Mouse (Mus musculus) liver, embryonic 16.5 days (tissue): ENCODE data around the gene Cmtm3. TPM values are rescaled to one million over a fixed set of nuclear protein-coding genes. Genes with fewer than 3 reads are reported as not detected.

Source experiments
- ATAC-seq: fragments of 200-750 bp; cut with Nextera tagmentation; 2 replicates; pipeline ENCODE4 v1.8.0; 2017; ENCODE audit warnings: low read depth, mild to moderate bottlenecking, moderate number of reproducible peaks, moderate library complexity
- H3K27ac ChIP-seq: fragments of 300-500 bp; sonication (generic); 2 replicates; pipeline ENCODE4 v1.5.1; 2014; ENCODE audit warnings: mild to moderate bottlenecking, low read length
- H3K27me3 ChIP-seq: fragments of 300-500 bp; sonication (generic); 2 replicates; pipeline ENCODE4 v1.6.1; 2014; ENCODE audit warnings: low read depth, low read length, mixed read lengths; ENCODE audit not compliant: control insufficient read depth, insufficient read depth
- H3K36me3 ChIP-seq: fragments of 300-500 bp; sonication (generic); 2 replicates; pipeline ENCODE4 v1.6.1; 2014; ENCODE audit warnings: mild to moderate bottlenecking; ENCODE audit not compliant: control insufficient read depth, insufficient read depth
- H3K4me1 ChIP-seq: fragments of 300-500 bp; sonication (generic); 2 replicates; pipeline ENCODE4 v1.6.1; 2014; ENCODE audit warnings: low read depth, low read length, mixed read lengths; ENCODE audit not compliant: control insufficient read depth
- H3K4me2 ChIP-seq: fragments of 300-500 bp; sonication (generic); 2 replicates; pipeline ENCODE4 v1.6.1; 2014; ENCODE audit warnings: low read depth, low read length, mixed read lengths
- H3K4me3 ChIP-seq: fragments of 300-500 bp; sonication (generic); 2 replicates; pipeline ENCODE4 v1.5.1; 2014; ENCODE audit warnings: low read depth, mild to moderate bottlenecking, low read length
- H3K9ac ChIP-seq: fragments of 300-500 bp; sonication (generic); 2 replicates; pipeline ENCODE4 v1.6.1; 2014; ENCODE audit warnings: low read depth, low read length
- H3K9me3 ChIP-seq: fragments of 300-500 bp; sonication (generic); replicated peaks from 2 replicates; pipeline ENCODE4 v1.6.1; 2016; ENCODE audit warnings: low read length; ENCODE audit not compliant: control insufficient read depth
- WGBS: fragments of 180-500 bp; shearing (Covaris S2); extraction: QIAGEN DNeasy Blood & Tissue Kit; methylation state at CpG from one replicate; pipeline ENCODE4 v1.1.7; 2014; ENCODE audit not compliant: insufficient replicate concordance; 5-methylcytosine and 5-hydroxymethylcytosine counted together
- polyA plus RNA-seq: library from polyadenylated mRNA; unstranded; fragments of >200 nt; fragmentation: Nextera tagmentation; extraction: Ambion mirVana; gene quantifications from 2 replicates; pipeline ENCODE4 v1.2.1, GENCODE M21; 2015

Gene Cmtm3
- polyA plus RNA-seq, 1 experiment from 2014 or later = 17.6 TPM

DNA sequence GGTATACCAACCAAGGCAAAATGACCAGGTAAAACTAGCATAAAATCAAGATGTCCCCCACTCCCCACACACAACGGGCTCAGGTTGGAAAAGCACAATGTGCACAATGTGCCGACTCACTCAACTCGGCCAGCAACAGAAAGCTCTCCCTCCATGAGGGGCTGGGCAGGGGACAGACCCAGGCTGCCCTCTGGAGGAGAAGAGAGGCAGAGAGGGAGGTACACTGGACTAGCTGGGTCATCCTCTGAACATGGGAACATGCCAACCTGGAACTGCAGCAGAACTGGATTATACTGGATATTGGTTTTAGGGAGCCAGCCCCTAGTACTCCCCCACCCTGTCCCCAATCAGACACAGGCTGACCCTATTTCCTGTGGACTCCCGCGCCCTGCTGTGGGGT, 14.0 kb downstream of the Cmtm3 start:
- Histone ChIP-seq H3K27ac (no peak overlapping the region), H3K9me3 (no peaks in the 10 kb centered on the region), H3K4me1 (no peaks in the 10 kb centered on the region), H3K27me3 (no peaks in the 10 kb centered on the region), H3K9ac (no peak overlapping the region), H3K36me3 (no peaks in the 10 kb centered on the region), H3K4me3 (no peak overlapping the region), H3K4me2 (no peak overlapping the region)
- 48% methylated on average over 5 of the region's 5 CpGs for WGBS
- no peak for ATAC-seq

DNA sequence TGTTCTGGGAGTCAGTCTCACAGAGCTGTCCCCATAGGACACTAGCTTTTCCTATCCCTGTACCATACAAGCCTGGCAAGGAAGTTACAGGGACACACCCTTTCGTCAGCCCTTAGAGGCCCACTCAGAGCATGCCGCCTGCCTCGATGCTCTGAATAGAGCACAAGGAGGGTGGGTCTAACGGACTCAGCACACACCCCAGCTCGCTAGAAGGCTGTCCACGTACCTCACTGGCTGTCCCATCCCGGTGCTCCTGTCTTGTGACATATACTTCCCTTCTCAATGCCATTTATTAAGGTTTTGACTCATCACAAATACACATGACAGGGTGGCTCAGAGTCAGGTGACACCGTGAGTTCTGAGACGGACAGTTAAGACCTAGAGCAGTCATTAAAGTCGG, 15.3 kb downstream of the Cmtm3 start:
- no peak overlapping the region for H3K4me2 ChIP-seq
- no peak overlapping the region for H3K9ac ChIP-seq
- H3K27me3 ChIP-seq = no peaks in the 10 kb centered on the region
- ATAC-seq = no peak
- H3K27ac ChIP-seq = no peak overlapping the region
- no peak overlapping the region for H3K4me3 ChIP-seq
- H3K4me1 ChIP-seq = no peaks in the 10 kb centered on the region
- H3K9me3 ChIP-seq = no peaks in the 10 kb centered on the region
- 70% methylated on average over 10 of the region's 10 CpGs for WGBS
- H3K36me3 ChIP-seq = no peaks in the 10 kb centered on the region

DNA sequence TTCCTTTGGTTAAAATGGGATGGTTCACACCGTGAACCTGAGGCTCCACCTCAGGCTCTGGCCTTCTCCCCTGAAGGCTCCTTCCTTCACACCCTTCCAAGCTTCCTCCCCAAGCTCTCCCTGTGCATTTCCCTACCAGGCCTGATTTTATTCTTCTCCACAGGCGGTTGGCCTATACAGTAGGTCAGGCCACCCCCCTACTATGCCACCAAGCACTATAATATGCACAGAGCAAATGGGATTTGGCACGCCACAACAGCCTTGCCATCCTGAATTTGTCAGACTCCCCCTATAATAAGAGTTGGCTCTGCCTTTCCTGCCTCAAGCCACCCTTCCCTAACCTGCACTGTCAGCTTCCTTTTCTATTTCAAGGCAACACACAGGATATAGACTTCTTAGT, 19.4 kb downstream of the Cmtm3 start:
- no peaks in the 10 kb centered on the region for H3K36me3 ChIP-seq
- peaks cover 5% of the 10 kb centered on the region for H3K4me1 ChIP-seq
- WGBS = 70% methylated on average over 3 of the region's 3 CpGs
- H3K9me3 ChIP-seq = no peaks in the 10 kb centered on the region
- no peak overlapping the region for H3K4me2 ChIP-seq
- no peak overlapping the region for H3K4me3 ChIP-seq
- H3K27ac ChIP-seq = no peak overlapping the region
- ATAC-seq = no peak
- no peaks in the 10 kb centered on the region for H3K27me3 ChIP-seq
- no peak overlapping the region for H3K9ac ChIP-seq

DNA sequence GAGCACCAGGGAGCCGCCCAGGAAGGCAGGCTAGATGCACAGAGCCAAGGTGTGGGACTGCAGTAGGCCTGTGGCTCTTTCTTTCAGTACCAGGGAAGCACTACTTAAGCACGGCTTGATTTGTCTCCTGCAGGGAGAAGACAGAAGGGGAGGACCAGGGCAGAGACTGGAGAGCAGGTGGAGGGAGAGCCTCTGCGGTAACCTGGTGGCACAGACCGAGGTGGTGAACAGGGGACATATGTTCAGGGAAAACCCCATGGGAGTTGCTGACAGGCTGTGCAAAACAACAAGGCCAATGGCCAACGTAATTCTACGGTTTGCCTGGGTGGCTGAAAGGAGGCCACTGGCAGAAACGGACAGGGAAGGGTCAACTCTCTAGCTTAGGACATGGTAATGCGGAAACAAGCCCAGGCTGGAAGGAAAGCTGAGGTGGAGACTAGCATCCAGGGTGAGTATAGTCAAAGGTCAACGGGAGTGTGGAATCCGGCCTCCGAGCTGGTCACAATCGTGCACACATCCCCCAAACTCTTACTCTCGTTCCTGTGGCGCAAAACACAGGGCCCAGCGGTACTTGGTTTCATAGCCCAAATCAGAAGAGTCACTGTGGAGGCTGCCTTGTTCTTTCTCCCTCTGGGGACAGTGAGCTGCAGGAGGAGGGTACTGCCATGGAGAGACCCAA, 20.7 kb downstream of the Cmtm3 start:
- no peak overlapping the region for H3K27ac ChIP-seq
- WGBS = 68% methylated on average over 15 of the region's 15 CpGs
- peaks cover 5% of the 10 kb centered on the region for H3K4me1 ChIP-seq
- ATAC-seq = peak; percentile 55
- H3K9ac ChIP-seq = no peak overlapping the region
- H3K4me2 ChIP-seq = no peak overlapping the region
- no peak overlapping the region for H3K4me3 ChIP-seq
- H3K9me3 ChIP-seq = no peaks in the 10 kb centered on the region
- H3K36me3 ChIP-seq = no peaks in the 10 kb centered on the region
- H3K27me3 ChIP-seq = no peaks in the 10 kb centered on the region

DNA sequence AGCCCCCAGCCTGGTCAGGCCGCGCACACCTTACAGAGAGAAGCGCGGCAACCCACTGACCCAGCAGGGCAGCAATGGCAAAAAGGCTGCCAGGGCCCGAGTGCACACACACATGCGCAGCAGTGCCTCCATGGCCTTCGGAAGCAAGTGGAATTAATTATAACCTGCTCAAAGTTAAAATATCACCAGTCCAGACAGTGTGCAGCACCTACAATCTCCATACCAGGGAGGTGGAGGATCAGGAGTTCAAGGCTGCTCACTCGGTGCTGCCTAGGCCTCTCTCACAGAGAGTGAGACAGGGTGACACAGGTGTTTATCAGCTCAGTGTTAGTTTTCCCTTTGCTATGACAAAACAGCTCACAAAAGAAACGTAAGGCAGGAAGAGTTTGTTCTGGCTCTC, 26.5 kb downstream of the Cmtm3 start:
- 75% methylated on average over 9 of the region's 9 CpGs for WGBS
- no peak overlapping the region for H3K4me3 ChIP-seq
- no peak overlapping the region for H3K27ac ChIP-seq
- no peaks in the 10 kb centered on the region for H3K36me3 ChIP-seq
- H3K9me3 ChIP-seq = no peaks in the 10 kb centered on the region
- no peak overlapping the region for H3K9ac ChIP-seq
- ATAC-seq = no peak; the same call in 1 of the 2 replicates
- H3K27me3 ChIP-seq = no peaks in the 10 kb centered on the region
- no peaks in the 10 kb centered on the region; the same call in 1 of the 2 replicates for H3K4me1 ChIP-seq
- no peak overlapping the region for H3K4me2 ChIP-seq

GRCm38 (mm10) chr8:104367398-104367797, 28.2 kb downstream of the Cmtm3 start:
- H3K27me3 ChIP-seq = no peaks in the 10 kb centered on the region

DNA sequence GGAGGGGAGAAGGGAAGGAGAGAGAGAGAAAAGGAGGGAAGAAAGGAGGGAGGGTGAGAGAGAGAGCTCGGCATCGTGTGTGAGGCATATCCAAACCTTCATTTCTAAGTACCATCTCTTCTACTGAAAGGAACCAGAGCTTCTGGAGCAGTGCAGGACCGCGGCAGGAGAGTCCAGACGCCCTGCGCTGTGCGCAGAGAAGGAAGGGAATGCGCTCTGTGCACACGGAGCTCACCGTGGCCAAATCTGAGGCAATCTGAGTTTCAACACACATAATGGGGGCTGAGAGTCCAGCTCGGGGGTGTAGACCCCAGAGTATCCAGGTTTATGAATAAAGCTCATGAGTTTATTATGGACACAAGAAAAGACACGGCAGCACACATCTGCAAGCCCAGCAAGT, 30.4 kb downstream of the Cmtm3 start:
- H3K27ac ChIP-seq = no peak overlapping the region
- ATAC-seq = no peak
- H3K36me3 ChIP-seq = no peaks in the 10 kb centered on the region
- H3K27me3 ChIP-seq = no peaks in the 10 kb centered on the region
- H3K9ac ChIP-seq = no peak overlapping the region
- no peaks in the 10 kb centered on the region; the same call in 1 of the 2 replicates for H3K4me1 ChIP-seq
- no peaks in the 10 kb centered on the region for H3K9me3 ChIP-seq
- no peak overlapping the region for H3K4me3 ChIP-seq
- no peak overlapping the region for H3K4me2 ChIP-seq
- 68% methylated on average over 12 of the region's 12 CpGs for WGBS

More at GRCm38 (mm10) chr8:104367398-104367797, 28.2 kb downstream of the Cmtm3 start:
- Histone ChIP-seq H3K4me1 (no peaks in the 10 kb centered on the region; the same call in 1 of the 2 replicates), H3K4me2 (no peak overlapping the region), H3K4me3 (no peak overlapping the region), H3K36me3 (no peaks in the 10 kb centered on the region), H3K9me3 (no peaks in the 10 kb centered on the region), H3K9ac (no peak overlapping the region), H3K27ac (no peak overlapping the region)
- ATAC-seq = no peak
- 48% methylated on average over 5 of the region's 5 CpGs for WGBS

DNA sequence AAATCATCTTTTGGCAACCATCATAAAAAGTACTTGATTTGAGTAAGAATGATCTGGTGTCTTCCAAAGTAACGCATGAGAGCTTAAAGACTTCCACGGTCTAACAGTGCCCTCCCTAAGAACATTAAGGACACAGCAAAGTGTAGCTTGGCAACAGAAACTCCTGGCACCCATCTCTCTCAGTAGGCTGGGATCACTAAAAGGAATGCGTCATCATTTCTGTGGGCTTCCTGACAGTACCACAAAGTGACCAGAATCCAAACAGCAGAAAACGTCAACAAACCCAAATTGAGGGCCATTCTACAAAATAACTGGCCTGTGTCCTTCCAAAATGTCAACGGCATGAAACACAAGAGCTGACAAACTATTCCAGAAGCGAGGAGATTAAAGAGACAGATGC, 30.9 kb downstream of the Cmtm3 start:
- Histone ChIP-seq H3K9ac (no peak overlapping the region), H3K4me2 (no peak overlapping the region)

DNA sequence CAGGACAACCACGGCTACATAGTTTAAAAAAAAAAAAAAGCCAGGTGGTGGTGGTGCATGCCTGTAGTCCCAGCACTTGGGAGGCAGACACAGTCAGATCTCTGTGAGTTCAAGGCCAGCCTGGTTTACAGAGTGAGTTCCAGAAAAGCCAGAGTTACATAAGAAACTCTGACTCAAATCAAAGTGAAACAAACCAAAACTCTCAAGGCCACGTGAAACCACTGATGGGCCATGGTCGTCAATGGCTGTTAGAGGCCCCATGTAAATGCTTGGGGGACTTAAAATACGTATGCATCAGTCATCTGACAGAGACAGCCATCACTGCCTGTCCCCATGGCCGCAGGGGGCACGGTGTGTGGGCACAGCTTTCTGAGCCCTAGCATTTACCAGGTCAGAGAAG, 31.9 kb downstream of the Cmtm3 start:
- Histone ChIP-seq H3K27ac (no peak overlapping the region), H3K36me3 (no peaks in the 10 kb centered on the region), H3K4me3 (no peak overlapping the region), H3K9me3 (no peaks in the 10 kb centered on the region), H3K4me1 (no peaks in the 10 kb centered on the region; the same call in 1 of the 2 replicates), H3K9ac (no peak overlapping the region), H3K4me2 (no peak overlapping the region), H3K27me3 (no peaks in the 10 kb centered on the region)
- WGBS = 67% methylated on average over 6 of the region's 6 CpGs
- no peak for ATAC-seq

More for the DNA sequence above, 30.9 kb downstream of the Cmtm3 start:
- 61% methylated on average over 6 of the region's 6 CpGs for WGBS
- Histone ChIP-seq H3K27me3 (no peaks in the 10 kb centered on the region), H3K9me3 (no peaks in the 10 kb centered on the region), H3K4me3 (no peak overlapping the region), H3K27ac (no peak overlapping the region), H3K36me3 (no peaks in the 10 kb centered on the region), H3K4me1 (no peaks in the 10 kb centered on the region; the same call in 1 of the 2 replicates)
- ATAC-seq = no peak
